Mouse (Mus musculus): Measurements from ENCODE around the gene Lsamp. TPM values are rescaled to one million over a fixed set of nuclear protein-coding genes. Genes with fewer than 3 reads are reported as not detected.

Lsamp gene
- polyA plus RNA-seq, 1 experiment from 2014 or later: 11.8 TPM

- Histone ChIP-seq H3K36me3 (no peaks in the 10 kb centered on the region), H3K27ac (no peak overlapping the region), H3K9me3 (no peaks in the 10 kb centered on the region), H3K9ac (no peak overlapping the region), H3K27me3 (no peaks in the 10 kb centered on the region), H3K4me1 (no peaks in the 10 kb centered on the region), H3K4me2 (no peak overlapping the region), H3K4me3 (no peak overlapping the region)
- 92% methylated on average over 2 of the region's 2 CpGs for WGBS
- ATAC-seq (ENCODE audit: insufficient number of reproducible peaks, insufficient read depth, low FRiP score, low TSS enrichment, low read depth): no peak
Measured at GRCm38 (mm10) chr16:41747874-41748273, 1763.7 kb downstream of the Lsamp start.

GRCm38 (mm10) chr16:41748759-41749158 is 1764.6 kb downstream of the Lsamp start:
- Histone ChIP-seq H3K27me3 (no peaks in the 10 kb centered on the region), H3K27ac (no peak overlapping the region), H3K4me2 (no peak overlapping the region), H3K9me3 (no peaks in the 10 kb centered on the region), H3K4me1 (no peaks in the 10 kb centered on the region), H3K9ac (no peak overlapping the region), H3K36me3 (no peaks in the 10 kb centered on the region), H3K4me3 (no peak overlapping the region)
- WGBS: 93% methylated on average over 2 of the region's 2 CpGs
- no peak for ATAC-seq (ENCODE audit: insufficient number of reproducible peaks, insufficient read depth, low FRiP score, low TSS enrichment, low read depth)

GRCm38 (mm10) chr16:41764285-41764684 is 1780.1 kb downstream of the Lsamp start:
- WGBS: 79% methylated on average over 6 of the region's 6 CpGs

GRCm38 (mm10) chr16:41771427-41772125 is 1787.4 kb downstream of the Lsamp start:
- Histone ChIP-seq H3K27ac (no peak overlapping the region), H3K27me3 (no peaks in the 10 kb centered on the region), H3K9me3 (no peaks in the 10 kb centered on the region), H3K36me3 (no peaks in the 10 kb centered on the region), H3K9ac (no peak overlapping the region), H3K4me2 (no peak overlapping the region), H3K4me3 (no peak overlapping the region), H3K4me1 (no peaks in the 10 kb centered on the region)
- ATAC-seq (ENCODE audit: insufficient number of reproducible peaks, insufficient read depth, low FRiP score, low TSS enrichment, low read depth): no peak
- 69% methylated on average over 4 of the region's 4 CpGs for WGBS

More at GRCm38 (mm10) chr16:41764285-41764684, 1780.1 kb downstream of the Lsamp start:
- no peak overlapping the region for H3K27ac ChIP-seq
- H3K9me3 ChIP-seq: no peaks in the 10 kb centered on the region
- H3K36me3 ChIP-seq: no peaks in the 10 kb centered on the region
- H3K9ac ChIP-seq: no peak overlapping the region
- H3K27me3 ChIP-seq: no peaks in the 10 kb centered on the region
- H3K4me3 ChIP-seq: no peak overlapping the region
- H3K4me1 ChIP-seq: no peaks in the 10 kb centered on the region
- no peak for ATAC-seq (ENCODE audit: insufficient number of reproducible peaks, insufficient read depth, low FRiP score, low TSS enrichment, low read depth)
- no peak overlapping the region for H3K4me2 ChIP-seq

- Histone ChIP-seq H3K27ac (no peak overlapping the region), H3K27me3 (no peaks in the 10 kb centered on the region), H3K4me1 (peaks cover 4% of the 10 kb centered on the region; the same call in 1 of the 2 replicates), H3K4me3 (no peak overlapping the region), H3K9me3 (no peaks in the 10 kb centered on the region), H3K4me2 (no peak overlapping the region), H3K9ac (no peak overlapping the region), H3K36me3 (no peaks in the 10 kb centered on the region)
- ATAC-seq (ENCODE audit: insufficient number of reproducible peaks, insufficient read depth, low FRiP score, low TSS enrichment, low read depth): no peak
- 62% methylated on average over 1 of the region's 1 CpGs for WGBS
Measured at GRCm38 (mm10) chr16:41777586-41777985, 1793.4 kb downstream of the Lsamp start.

GRCm38 (mm10) chr16:41785600-41785999 is 1801.4 kb downstream of the Lsamp start:
- WGBS: 65% methylated on average over 2 of the region's 2 CpGs
- Histone ChIP-seq H3K4me1 (peaks cover 4% of the 10 kb centered on the region; the same call in 1 of the 2 replicates), H3K27me3 (no peaks in the 10 kb centered on the region)

GRCm38 (mm10) chr16:41786704-41787103 is 1802.5 kb downstream of the Lsamp start:
- Histone ChIP-seq H3K9ac (no peak overlapping the region), H3K36me3 (no peaks in the 10 kb centered on the region), H3K27me3 (no peaks in the 10 kb centered on the region), H3K4me1 (peaks cover 4% of the 10 kb centered on the region; the same call in 1 of the 2 replicates), H3K27ac (no peak overlapping the region), H3K9me3 (no peaks in the 10 kb centered on the region), H3K4me2 (no peak overlapping the region), H3K4me3 (no peak overlapping the region)
- 65% methylated on average over 3 of the region's 3 CpGs for WGBS
- ATAC-seq (ENCODE audit: insufficient number of reproducible peaks, insufficient read depth, low FRiP score, low TSS enrichment, low read depth): no peak

More at GRCm38 (mm10) chr16:41785600-41785999, 1801.4 kb downstream of the Lsamp start:
- H3K4me3 ChIP-seq: no peak overlapping the region
- no peak for ATAC-seq (ENCODE audit: insufficient number of reproducible peaks, insufficient read depth, low FRiP score, low TSS enrichment, low read depth)
- H3K4me2 ChIP-seq: no peak overlapping the region
- H3K27ac ChIP-seq: no peak overlapping the region
- no peaks in the 10 kb centered on the region for H3K36me3 ChIP-seq
- H3K9me3 ChIP-seq: no peaks in the 10 kb centered on the region
- no peak overlapping the region for H3K9ac ChIP-seq

- no peak for ATAC-seq (ENCODE audit: insufficient number of reproducible peaks, insufficient read depth, low FRiP score, low TSS enrichment, low read depth)
- peaks cover 4% of the 10 kb centered on the region; the same call in 1 of the 2 replicates for H3K4me1 ChIP-seq
- 13% methylated on average over 1 of the region's 1 CpGs for WGBS
- no peaks in the 10 kb centered on the region for H3K36me3 ChIP-seq
- no peak overlapping the region for H3K4me3 ChIP-seq
- no peak overlapping the region for H3K9ac ChIP-seq
- H3K27ac ChIP-seq: no peak overlapping the region
- H3K27me3 ChIP-seq: no peaks in the 10 kb centered on the region
- H3K4me2 ChIP-seq: no peak overlapping the region
- no peaks in the 10 kb centered on the region for H3K9me3 ChIP-seq
Measured at GRCm38 (mm10) chr16:41787146-41787545, 1803.0 kb downstream of the Lsamp start.

GRCm38 (mm10) chr16:41790016-41790415 is 1805.9 kb downstream of the Lsamp start:
- Histone ChIP-seq H3K4me3 (no peak overlapping the region), H3K4me2 (no peak overlapping the region), H3K27ac (no peak overlapping the region), H3K9ac (no peak overlapping the region), H3K4me1 (peaks cover 4% of the 10 kb centered on the region; the same call in 1 of the 2 replicates), H3K27me3 (no peaks in the 10 kb centered on the region), H3K9me3 (no peaks in the 10 kb centered on the region), H3K36me3 (no peaks in the 10 kb centered on the region)
- no peak for ATAC-seq (ENCODE audit: insufficient number of reproducible peaks, insufficient read depth, low FRiP score, low TSS enrichment, low read depth)
- WGBS: 87% methylated on average over 2 of the region's 2 CpGs

GRCm38 (mm10) chr16:41820369-41820768 is 1836.2 kb downstream of the Lsamp start:
- ATAC-seq (ENCODE audit: insufficient number of reproducible peaks, insufficient read depth, low FRiP score, low TSS enrichment, low read depth): no peak
- H3K4me1 ChIP-seq: no peaks in the 10 kb centered on the region
- H3K9me3 ChIP-seq: no peaks in the 10 kb centered on the region
- no peak overlapping the region for H3K4me2 ChIP-seq
- no peak overlapping the region for H3K27ac ChIP-seq
- H3K9ac ChIP-seq: no peak overlapping the region
- WGBS: 56% methylated on average over 6 of the region's 6 CpGs
- no peaks in the 10 kb centered on the region for H3K27me3 ChIP-seq
- H3K4me3 ChIP-seq: no peak overlapping the region
- H3K36me3 ChIP-seq: no peaks in the 10 kb centered on the region

GRCm38 (mm10) chr16:41826899-41827604 is 1842.9 kb downstream of the Lsamp start:
- no peak overlapping the region for H3K27ac ChIP-seq
- no peak for ATAC-seq (ENCODE audit: insufficient number of reproducible peaks, insufficient read depth, low FRiP score, low TSS enrichment, low read depth)
- no peaks in the 10 kb centered on the region for H3K9me3 ChIP-seq
- no peak overlapping the region for H3K4me2 ChIP-seq
- no peak overlapping the region for H3K4me3 ChIP-seq
- H3K36me3 ChIP-seq: no peaks in the 10 kb centered on the region
- H3K4me1 ChIP-seq: no peaks in the 10 kb centered on the region
- no peak overlapping the region for H3K9ac ChIP-seq
- WGBS: 62% methylated on average over 5 of the region's 5 CpGs
- H3K27me3 ChIP-seq: no peaks in the 10 kb centered on the region

GRCm38 (mm10) chr16:41827605-41827948 is 1843.4 kb downstream of the Lsamp start:
- Histone ChIP-seq H3K27ac (no peak overlapping the region), H3K27me3 (no peaks in the 10 kb centered on the region), H3K4me2 (no peak overlapping the region), H3K9me3 (no peaks in the 10 kb centered on the region), H3K36me3 (no peaks in the 10 kb centered on the region), H3K4me1 (no peaks in the 10 kb centered on the region), H3K9ac (no peak overlapping the region), H3K4me3 (no peak overlapping the region)
- ATAC-seq (ENCODE audit: insufficient number of reproducible peaks, insufficient read depth, low FRiP score, low TSS enrichment, low read depth): no peak
- WGBS: 78% methylated on average over 3 of the region's 3 CpGs

Measured in embryonic facial prominence, embryonic 13.5 days (tissue).